Mouse (Mus musculus) CH12.LX (cell line): ENCODE measurements at regions not wholly inside any gene's neighbourhood (a gene's known extent, or its start where the extent isn't known, plus 50 kb on each side); places are given as distances from the start of the nearest gene placed in this dataset.

ENCODE experiments used
- DNase-seq: peaks from one replicate; pipeline ENCODE4 v3.0.0-alpha.2; 2013; ENCODE audit errors: extremely low read depth
- H3K27ac ChIP-seq: 2 replicates; pipeline ENCODE4 v1.5.1; 2012; ENCODE audit warnings: low read depth, mild to moderate bottlenecking, control low read depth, moderate library complexity; ENCODE audit not compliant: insufficient read depth
- H3K27me3 ChIP-seq: replicated peaks from 2 replicates; pipeline ENCODE3; 2012; ENCODE audit warnings: inconsistent platforms
- H3K36me3 ChIP-seq, 2 experiments: replicated peaks in 1 of 2; 2 replicates each; pipeline versions ENCODE3 to v1.6.1; 2012; ENCODE audit warnings: inconsistent platforms in 1 of 2, low read length in 1 of 2, mild to moderate bottlenecking in 1 of 2, mixed read lengths in 1 of 2, moderate library complexity in 1 of 2; ENCODE audit not compliant: control insufficient read depth in 1 of 2, insufficient read depth in 1 of 2
- H3K4me1 ChIP-seq, 2 experiments: 2 replicates each; pipeline ENCODE4 v1.6.1; 2012; ENCODE audit warnings: inconsistent platforms in 1 of 2, moderate library complexity in 1 of 2; ENCODE audit not compliant: insufficient read depth in 2 of 2, control insufficient read depth in 1 of 2
- H3K4me2 ChIP-seq: 2 replicates; pipeline ENCODE4 v1.6.1; 2012; ENCODE audit warnings: low read depth, mild to moderate bottlenecking, control low read depth; ENCODE audit not compliant: poor library complexity, insufficient read depth, severe bottlenecking
- H3K4me3 ChIP-seq, 3 experiments: fragments of 150-350 bp in 1 of 3; sonication (generic) in 1 of 3; replicated peaks in 1 of 3; 2 replicates each; pipeline versions ENCODE3 to v1.5.1; 2011 to 2012; ENCODE audit warnings: low read depth in 2 of 3, low read length in 2 of 3, mild to moderate bottlenecking in 2 of 3, moderate library complexity in 2 of 3, control low read depth in 1 of 3, improper control_type of control experiment in 1 of 3, inconsistent platforms in 1 of 3, mixed read lengths in 1 of 3; ENCODE audit not compliant: poor library complexity in 1 of 3
- H3K79me2 ChIP-seq: replicated peaks from 2 replicates; pipeline ENCODE4 v1.6.1; 2012; ENCODE audit warnings: mild to moderate bottlenecking, moderate library complexity; ENCODE audit not compliant: control insufficient read depth, poor library complexity, insufficient read depth, severe bottlenecking; ENCODE audit errors: extremely low read depth
- H3K9ac ChIP-seq: 2 replicates; pipeline ENCODE4 v1.6.1; 2012; ENCODE audit warnings: low read depth, mild to moderate bottlenecking, control low read depth, moderate library complexity; ENCODE audit not compliant: insufficient read depth
- H3K9me3 ChIP-seq: replicated peaks from 2 replicates; pipeline ENCODE3; 2012; ENCODE audit warnings: low read length, inconsistent platforms, mixed read lengths
- BHLHE40 ChIP-seq: IDR thresholded peaks from 2 replicates; pipeline ENCODE4 v1.6.1; 2011; ENCODE audit warnings: mild to moderate bottlenecking, low read depth, low read length, improper control_type of control experiment
- CHD1 ChIP-seq: IDR thresholded peaks from 2 replicates; pipeline ENCODE4 v1.6.1; 2012; ENCODE audit warnings: low read depth, low read length, improper control_type of control experiment, inconsistent platforms
- CHD2 ChIP-seq: IDR thresholded peaks from 2 replicates; pipeline ENCODE4 v1.6.1; 2011; ENCODE audit warnings: low read length, improper control_type of control experiment
- CTCF ChIP-seq, 2 experiments: IDR thresholded peaks in 1 of 2; conservative IDR thresholded peaks in 1 of 2; 2 replicates each; pipeline ENCODE4 v1.5.1; 2011 to 2012; ENCODE audit warnings: low read depth in 2 of 2, low read length in 2 of 2, improper control_type of control experiment in 1 of 2, inconsistent platforms in 1 of 2, mild to moderate bottlenecking in 1 of 2, moderate library complexity in 1 of 2
- E2F4 ChIP-seq: IDR thresholded peaks from 2 replicates; pipeline ENCODE4 v1.6.1; 2011; ENCODE audit warnings: low read depth, low read length, improper control_type of control experiment; ENCODE audit not compliant: insufficient replicate concordance
- EP300 ChIP-seq: IDR thresholded peaks from 2 replicates; pipeline ENCODE4 v1.6.1; 2011; ENCODE audit warnings: low read length, improper control_type of control experiment
- ETS1 ChIP-seq: conservative IDR thresholded peaks from 2 replicates; pipeline ENCODE4 v1.6.1; 2012; ENCODE audit warnings: low read depth, mild to moderate bottlenecking, inconsistent platforms, low read length, improper control_type of control experiment, moderate library complexity
- GABPA ChIP-seq: IDR thresholded peaks from 2 replicates; pipeline ENCODE4 v1.6.1; 2012; ENCODE audit warnings: low read depth, low read length, improper control_type of control experiment, inconsistent platforms; ENCODE audit not compliant: insufficient replicate concordance
- IRF4 ChIP-seq: IDR thresholded peaks from 2 replicates; pipeline ENCODE4 v1.6.1; 2014; ENCODE audit warnings: low read depth, mild to moderate bottlenecking, inconsistent platforms, low read length, improper control_type of control experiment
- JUN ChIP-seq: IDR thresholded peaks from 2 replicates; pipeline ENCODE4 v1.6.1; 2011; ENCODE audit warnings: low read depth, mild to moderate bottlenecking, low read length, improper control_type of control experiment, moderate library complexity; ENCODE audit not compliant: insufficient read depth
- JUND ChIP-seq: conservative IDR thresholded peaks from 2 replicates; pipeline ENCODE4 v1.6.1; 2011; ENCODE audit warnings: low read depth, low read length, improper control_type of control experiment
- KAT2A ChIP-seq: IDR thresholded peaks from 2 replicates; pipeline ENCODE4 v1.6.1; 2012; ENCODE audit warnings: low read length, improper control_type of control experiment, inconsistent platforms; ENCODE audit not compliant: insufficient replicate concordance
- MAFK ChIP-seq: IDR thresholded peaks from 2 replicates; pipeline ENCODE4 v1.6.1; 2011; ENCODE audit warnings: low read length, improper control_type of control experiment; ENCODE audit not compliant: insufficient replicate concordance
- MAX ChIP-seq: IDR thresholded peaks from 2 replicates; pipeline ENCODE4 v1.6.1; 2011; ENCODE audit warnings: low read length, improper control_type of control experiment
- MAZ ChIP-seq: IDR thresholded peaks from 2 replicates; pipeline ENCODE4 v1.6.1; 2012; ENCODE audit warnings: low read depth, mild to moderate bottlenecking, inconsistent platforms, low read length, improper control_type of control experiment, moderate library complexity
- MEF2A ChIP-seq: IDR thresholded peaks from 2 replicates; pipeline ENCODE4 v1.6.1; 2014; ENCODE audit warnings: low read depth, mild to moderate bottlenecking, inconsistent platforms, low read length, improper control_type of control experiment, borderline replicate concordance
- MXI1 ChIP-seq: IDR thresholded peaks from 2 replicates; pipeline ENCODE4 v1.6.1; 2011; ENCODE audit warnings: mild to moderate bottlenecking, low read depth, low read length, improper control_type of control experiment
- MYC ChIP-seq: IDR thresholded peaks from 2 replicates; pipeline ENCODE4 v1.6.1; 2011; ENCODE audit warnings: low read depth, mild to moderate bottlenecking, improper control_type of control experiment, low read length
- NRF1 ChIP-seq: IDR thresholded peaks from 2 replicates; pipeline ENCODE4 v1.6.1; 2014; ENCODE audit warnings: low read depth, mild to moderate bottlenecking, inconsistent platforms, low read length, improper control_type of control experiment, moderate library complexity
- POLR2A ChIP-seq: IDR thresholded peaks from 2 replicates; pipeline ENCODE4 v1.6.1; 2011; ENCODE audit warnings: low read depth, mild to moderate bottlenecking, improper control_type of control experiment, low read length
- POLR2AphosphoS2 ChIP-seq: IDR thresholded peaks from 2 replicates; pipeline ENCODE4 v1.6.1; 2011; ENCODE audit warnings: low read depth, low read length, improper control_type of control experiment
- RAD21 ChIP-seq: IDR thresholded peaks from 2 replicates; pipeline ENCODE4 v1.6.1; 2011; ENCODE audit warnings: low read depth, mild to moderate bottlenecking, low read length, improper control_type of control experiment, moderate library complexity
- RCOR1 ChIP-seq: conservative IDR thresholded peaks from 2 replicates; pipeline ENCODE4 v1.6.1; 2012; ENCODE audit warnings: low read depth, mild to moderate bottlenecking, inconsistent platforms, low read length, improper control_type of control experiment
- TCF12 ChIP-seq: IDR thresholded peaks from 2 replicates; pipeline ENCODE4 v1.6.1; 2014; ENCODE audit warnings: low read depth, mild to moderate bottlenecking, inconsistent platforms, low read length, improper control_type of control experiment
- UBTF ChIP-seq: IDR thresholded peaks from 2 replicates; pipeline ENCODE4 v1.6.1; 2012; ENCODE audit warnings: low read depth, mild to moderate bottlenecking, inconsistent platforms, low read length, improper control_type of control experiment, moderate library complexity
- USF1 ChIP-seq: IDR thresholded peaks from 2 replicates; pipeline ENCODE4 v1.6.1; 2014; ENCODE audit warnings: low read depth, mild to moderate bottlenecking, inconsistent platforms, low read length, improper control_type of control experiment
- USF2 ChIP-seq: conservative IDR thresholded peaks from 2 replicates; pipeline ENCODE4 v1.6.1; 2011; ENCODE audit warnings: low read depth, low read length, improper control_type of control experiment
- ZKSCAN1 ChIP-seq: IDR thresholded peaks from 2 replicates; pipeline ENCODE4 v1.6.1; 2012; ENCODE audit warnings: low read depth, inconsistent platforms, low read length, improper control_type of control experiment, borderline replicate concordance
- ZMIZ1 ChIP-seq: IDR thresholded peaks from 2 replicates; pipeline ENCODE4 v1.6.1; 2012; ENCODE audit warnings: low read depth, mild to moderate bottlenecking, inconsistent platforms, low read length, improper control_type of control experiment
- ZNF384 ChIP-seq: IDR thresholded peaks from 2 replicates; pipeline ENCODE4 v1.6.1; 2012; ENCODE audit warnings: low read depth, low read length, improper control_type of control experiment, inconsistent platforms
- dilution Hi-C: fragments of 300-500 bp; cut with MboI; formaldehyde crosslinking; loops from 2 replicates; pipeline ENCODE4 v1.14.3; 2020; ENCODE audit warnings: low sequenced_read_pairs; ENCODE audit not compliant: extremely low pct_unique_long_range_greater_than_20kb, extremely low pct_ligation_motif_present
- in situ Hi-C: fragments of 300-500 bp; cut with MboI; formaldehyde crosslinking; loops from 3 replicates; pipeline ENCODE4 v1.14.3; 2019; ENCODE audit warnings: low sequenced_read_pairs, low pct_ligation_motif_present, low pct_unique_long_range_greater_than_20kb, mixed read lengths

DNA sequence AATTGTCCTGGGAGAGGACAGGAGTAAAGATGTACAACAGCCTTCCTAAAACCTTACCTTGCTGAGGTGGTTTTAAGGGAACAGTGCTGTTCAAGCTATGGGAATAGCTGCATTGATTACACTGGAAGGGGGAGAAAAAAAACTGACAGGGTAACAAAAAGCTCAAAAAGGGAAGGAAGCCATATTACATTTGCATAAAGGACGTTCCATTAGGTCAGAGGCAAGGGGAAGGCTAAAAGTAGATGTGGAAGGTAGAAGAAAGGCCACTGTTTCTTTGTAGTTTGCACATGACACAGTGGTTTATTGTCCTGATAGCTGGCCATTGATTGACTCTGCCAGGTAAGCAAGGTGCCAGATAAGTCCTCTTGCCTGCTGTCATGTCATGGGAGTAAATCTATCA lies 110.2 kb upstream of the Vgll2 start:
- in situ Hi-C loops: no loop called here
- H3K27me3 ChIP-seq: no peaks in the 10 kb centered on the region
- H3K4me1 ChIP-seq: peaks cover 9 to 17% of the 10 kb centered on the region in 2 experiments; a peak in 3 of 4 replicates
- no peak overlapping the region for H3K27ac ChIP-seq
- no peaks in the 10 kb centered on the region for H3K9me3 ChIP-seq
- no peak for TF ChIP-seq ZKSCAN1
- TF ChIP-seq KAT2A: no peak
- TF ChIP-seq RCOR1: no peak
- peak; percentile 42 for TF ChIP-seq BHLHE40
- TF ChIP-seq CTCF (conservative IDR thresholded peaks at IDR 0.05 in 1 of 2, IDR thresholded peaks at IDR 0.05 in 1 of 2; ENCODE audit: low read depth in 2 of 2, low read length in 2 of 2): no peak
- no peak for TF ChIP-seq USF1
- TF ChIP-seq E2F4: no peak
- no peak for TF ChIP-seq MXI1
- peak; percentile 76 for TF ChIP-seq ZNF384
- TF ChIP-seq MEF2A: peak; percentile 41; the same call in 1 of the 2 replicates
- 0 out of 2 replicates have a peak, but pooled peaks have one; percentile 30 for TF ChIP-seq ETS1
- no peak for TF ChIP-seq MAX
- no peak for TF ChIP-seq IRF4
- TF ChIP-seq EP300: peak; percentile 60
- no peak for TF ChIP-seq POLR2AphosphoS2
- no peak for TF ChIP-seq MYC
- no peak for TF ChIP-seq TCF12
- no peak for TF ChIP-seq USF2
- TF ChIP-seq JUN: peak; percentile 27; the same call in 1 of the 2 replicates
- no peak for TF ChIP-seq RAD21
- no peak for TF ChIP-seq NRF1
- TF ChIP-seq JUND: no peak
- no peak for TF ChIP-seq GABPA
- no peak overlapping the region for H3K4me2 ChIP-seq
- dilution Hi-C loops: no loop called here
- H3K4me3 ChIP-seq: no peak overlapping the region
- no peak overlapping the region for H3K9ac ChIP-seq
- peak; percentile 51 for DNase-seq
- no peaks in the 10 kb centered on the region for H3K36me3 ChIP-seq
- H3K79me2 ChIP-seq: no peaks in the 10 kb centered on the region

DNA sequence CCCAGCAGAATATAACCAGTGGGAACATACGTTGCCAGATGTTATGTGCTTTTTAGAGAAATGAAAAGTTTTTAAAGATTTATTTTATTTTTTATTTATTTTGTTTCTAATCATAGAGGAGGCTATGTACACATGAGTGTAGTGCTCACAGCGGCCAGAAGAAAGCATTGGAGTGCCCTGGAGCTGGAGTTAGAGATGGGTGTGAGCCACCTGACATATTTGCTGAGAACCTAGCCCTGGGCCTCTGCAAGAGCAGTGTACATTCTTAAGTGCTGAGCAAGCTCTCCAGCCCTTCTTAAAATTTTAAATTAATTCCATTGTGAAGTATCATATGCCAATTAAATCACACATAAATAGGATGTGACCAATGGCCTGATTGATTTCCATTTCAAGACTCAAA lies 95.7 kb upstream of the Vgll2 start:
- DNase-seq: no peak
- no peaks in the 10 kb centered on the region for H3K79me2 ChIP-seq
- H3K36me3 ChIP-seq: no peaks in the 10 kb centered on the region
- H3K27ac ChIP-seq: no peak overlapping the region
- no peak overlapping the region for H3K4me3 ChIP-seq
- H3K4me2 ChIP-seq: no peak overlapping the region
- no peak overlapping the region for H3K9ac ChIP-seq
- no peak for TF ChIP-seq MAFK
- TF ChIP-seq CHD1: no peak
- no peak for TF ChIP-seq KAT2A
- TF ChIP-seq USF2: no peak
- TF ChIP-seq POLR2A: no peak
- no peak for TF ChIP-seq ZMIZ1
- TF ChIP-seq NRF1: no peak
- no peak for TF ChIP-seq POLR2AphosphoS2
- no peak for TF ChIP-seq JUND
- TF ChIP-seq MAZ: no peak
- no peak for TF ChIP-seq E2F4
- TF ChIP-seq CHD2: no peak
- no peak for TF ChIP-seq RAD21
- TF ChIP-seq ETS1: no peak
- TF ChIP-seq BHLHE40: no peak
- TF ChIP-seq ZKSCAN1: no peak
- no peak for TF ChIP-seq MAX
- no peak for TF ChIP-seq TCF12
- TF ChIP-seq UBTF: no peak
- no peaks in the 10 kb centered on the region for H3K27me3 ChIP-seq
- dilution Hi-C loops: no loop called here
- in situ Hi-C loops: no loop called here
- no peaks in the 10 kb centered on the region for H3K4me1 ChIP-seq
- no peaks in the 10 kb centered on the region for H3K9me3 ChIP-seq
